Mouse (Mus musculus) liver, embryonic 14.5 days (tissue): ENCODE data around the gene Atxn1. TPM values are rescaled to one million over a fixed set of nuclear protein-coding genes. Genes with fewer than 3 reads are reported as not detected.

ENCODE experiments used
- ATAC-seq: fragments of 200-750 bp; cut with Nextera tagmentation; 2 replicates; pipeline ENCODE4 v1.8.0; 2017; ENCODE audit warnings: moderate number of reproducible peaks, mild to moderate bottlenecking, moderate library complexity; ENCODE audit not compliant: insufficient read depth
- DNase-seq, 3 experiments: peaks; one replicate each; pipeline ENCODE4 v3.0.0-alpha.2; 2012 to 2013; ENCODE audit warnings: low read depth in 3 of 3, low spot score in 3 of 3
- H3K27ac ChIP-seq: fragments of 300-500 bp; sonication (generic); 2 replicates; pipeline ENCODE4 v1.5.1; 2014; ENCODE audit warnings: moderate library complexity, mild to moderate bottlenecking, control low read depth, inconsistent platforms
- H3K27me3 ChIP-seq: fragments of 300-500 bp; sonication (generic); 2 replicates; pipeline ENCODE4 v1.6.1; 2014; ENCODE audit warnings: mild to moderate bottlenecking, low read length, moderate library complexity; ENCODE audit not compliant: control insufficient read depth, insufficient read depth
- H3K36me3 ChIP-seq: fragments of 300-500 bp; sonication (generic); replicated peaks from 2 replicates; pipeline ENCODE4 v1.6.1; 2014; ENCODE audit warnings: low read depth; ENCODE audit not compliant: control insufficient read depth, insufficient read depth
- H3K4me1 ChIP-seq, 2 experiments: fragments of 200-500 bp in 1 of 2; fragments of 300-500 bp in 1 of 2; sonication (generic) in 1 of 2; replicated peaks; 2 replicates each; pipeline ENCODE4 v1.6.1; 2012 to 2014; ENCODE audit warnings: antibody characterized with exemption in 1 of 2, inconsistent platforms in 1 of 2, low read length in 1 of 2; ENCODE audit not compliant: control insufficient read depth in 2 of 2, insufficient read depth in 2 of 2
- H3K4me2 ChIP-seq: fragments of 300-500 bp; sonication (generic); 2 replicates; pipeline ENCODE4 v1.6.1; 2014; ENCODE audit warnings: low read depth, mild to moderate bottlenecking, control low read depth, moderate library complexity
- H3K4me3 ChIP-seq, 2 experiments: fragments of 200-500 bp in 1 of 2; fragments of 300-500 bp in 1 of 2; sonication (generic) in 1 of 2; 2 replicates each; pipeline ENCODE4 v1.5.1; 2012 to 2014; ENCODE audit warnings: low read depth in 2 of 2, low read length in 2 of 2, mild to moderate bottlenecking in 2 of 2, control low read depth in 1 of 2, inconsistent platforms in 1 of 2, moderate library complexity in 1 of 2; ENCODE audit not compliant: insufficient read depth in 1 of 2
- H3K9ac ChIP-seq: fragments of 300-500 bp; sonication (generic); replicated peaks from 2 replicates; pipeline ENCODE4 v1.6.1; 2014; ENCODE audit warnings: mild to moderate bottlenecking, control low read depth, moderate library complexity
- H3K9me3 ChIP-seq: fragments of 300-500 bp; sonication (generic); 2 replicates; pipeline ENCODE4 v1.6.1; 2016; ENCODE audit warnings: low read length, mixed read lengths; ENCODE audit not compliant: control insufficient read depth
- CTCF ChIP-seq: IDR thresholded peaks from 2 replicates; pipeline ENCODE4 v1.5.1; 2016; ENCODE audit warnings: antibody characterized with exemption, low read depth, control low read depth
- EP300 ChIP-seq: IDR thresholded peaks from 2 replicates; pipeline ENCODE4 v1.6.1; 2016; ENCODE audit warnings: antibody characterized with exemption, low read depth
- WGBS: fragments of 180-500 bp; shearing (Covaris S2); extraction: QIAGEN DNeasy Blood & Tissue Kit; methylation state at CpG from one replicate; pipeline ENCODE4 v1.1.7; 2014; ENCODE audit not compliant: insufficient replicate concordance; 5-methylcytosine and 5-hydroxymethylcytosine counted together
- polyA plus RNA-seq, 2 experiments: library from polyadenylated mRNA; depleted of rRNA in 1 of 2; stranded (reverse) in 1 of 2; unstranded in 1 of 2; fragments of >200 nt; fragmentation: Nextera tagmentation in 1 of 2; extraction: Ambion mirVana in 1 of 2; gene quantifications; 2 replicates each; pipeline versions ENCODE4 v1.2.1 to v1.2.3; 2012 to 2014

Gene Atxn1
- polyA plus RNA-seq, 2 experiments: 1.0 to 1.2 TPM

DNA sequence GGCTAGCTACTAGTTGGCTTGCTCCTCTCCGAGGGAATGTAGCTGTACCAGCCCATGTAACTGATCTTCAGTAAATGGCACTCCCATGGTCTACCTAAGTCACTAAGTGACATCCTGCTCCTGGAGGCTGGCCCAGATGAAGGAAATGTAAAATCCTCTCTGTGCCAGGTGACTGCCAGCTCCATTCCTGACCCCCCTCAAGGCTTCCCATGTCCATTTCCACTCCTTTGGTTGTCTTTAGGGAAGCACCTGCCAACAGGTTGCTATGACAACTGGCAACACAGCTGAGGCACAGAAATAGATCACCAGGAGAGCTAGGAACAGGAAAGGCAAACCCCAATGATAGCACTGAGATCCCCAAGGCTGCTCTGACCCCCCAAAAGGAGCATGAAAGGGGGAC, 274.4 kb downstream of the Atxn1 start:
- WGBS: 42% methylated on average over 1 of the region's 1 CpGs
- ATAC-seq: no peak

DNA sequence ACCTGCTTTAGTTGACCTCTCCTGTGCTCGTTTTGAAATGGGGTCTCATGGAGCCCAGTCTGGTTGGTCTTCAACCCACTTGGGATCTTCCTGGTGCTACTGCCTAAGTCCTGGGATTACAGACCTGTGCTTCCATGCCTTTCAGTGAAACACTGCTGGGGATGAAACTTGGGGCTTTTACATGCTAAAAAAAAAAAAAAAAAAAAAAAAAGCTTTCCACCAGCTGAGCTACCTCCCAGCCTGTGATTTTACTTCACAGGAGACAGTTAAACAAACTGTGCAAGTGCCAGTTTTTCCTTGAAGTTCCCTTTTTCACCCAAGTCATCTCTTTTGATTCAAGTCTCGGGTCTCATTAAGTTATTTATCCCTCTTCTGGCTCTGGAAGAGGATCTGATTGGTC, 275.9 kb downstream of the Atxn1 start:
- Histone ChIP-seq H3K9ac (no peak overlapping the region), H3K36me3 (no peaks in the 10 kb centered on the region), H3K4me3 (no peak overlapping the region), H3K4me2 (no peak overlapping the region), H3K4me1 (peaks cover 2 to 12% of the 10 kb centered on the region in 2 experiments; a peak in 2 of 4 replicates), H3K27ac (no peak overlapping the region), H3K9me3 (no peaks in the 10 kb centered on the region), H3K27me3 (no peaks in the 10 kb centered on the region)
- DNase-seq (no peak), ATAC-seq (no peak)
- TF ChIP-seq EP300 (no peak), CTCF (no peak)
- 42% methylated on average over 2 of the region's 2 CpGs for WGBS

More for the DNA sequence above, 274.4 kb downstream of the Atxn1 start:
- peaks cover 2 to 12% of the 10 kb centered on the region in 2 experiments; a peak in 2 of 4 replicates for H3K4me1 ChIP-seq
- TF ChIP-seq CTCF (no peak), EP300 (no peak)
- H3K9me3 ChIP-seq: no peaks in the 10 kb centered on the region
- no peaks in the 10 kb centered on the region for H3K27me3 ChIP-seq
- no peak overlapping the region for H3K4me3 ChIP-seq
- no peak overlapping the region for H3K9ac ChIP-seq
- no peak overlapping the region for H3K4me2 ChIP-seq
- H3K27ac ChIP-seq: no peak overlapping the region
- DNase-seq: no peak
- H3K36me3 ChIP-seq: no peaks in the 10 kb centered on the region

DNA sequence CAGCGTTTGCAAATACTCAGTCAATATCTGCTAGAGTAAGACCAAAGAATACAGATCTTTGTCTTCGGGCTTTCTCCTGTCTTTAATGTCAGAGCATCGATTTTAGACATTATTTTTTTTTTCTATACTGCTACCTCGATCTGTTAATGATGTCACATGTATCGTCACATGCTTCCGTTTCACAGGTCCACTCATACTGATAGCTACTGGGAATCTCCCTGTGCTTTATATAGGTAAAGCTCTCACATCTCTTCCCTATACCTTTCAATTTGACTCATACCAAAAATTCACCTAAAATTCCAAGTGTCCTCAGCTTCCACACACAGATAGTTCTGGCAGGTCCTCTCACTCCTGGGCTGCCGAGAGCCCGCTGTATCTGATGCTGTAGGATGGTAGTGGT, 277.2 kb downstream of the Atxn1 start:
- Histone ChIP-seq H3K27ac (no peak overlapping the region), H3K36me3 (no peaks in the 10 kb centered on the region), H3K4me3 (no peak overlapping the region), H3K27me3 (no peaks in the 10 kb centered on the region), H3K9ac (no peak overlapping the region), H3K9me3 (no peaks in the 10 kb centered on the region), H3K4me2 (no peak overlapping the region), H3K4me1 (0 out of 4 replicates have a peak, but pooled peaks cover under 1 to 2% of the 10 kb centered on the region in 2 experiments)
- DNase-seq: no peak
- TF ChIP-seq EP300 (no peak), CTCF (no peak)
- ATAC-seq: no peak
- WGBS: 77% methylated on average over 8 of the region's 8 CpGs

DNA sequence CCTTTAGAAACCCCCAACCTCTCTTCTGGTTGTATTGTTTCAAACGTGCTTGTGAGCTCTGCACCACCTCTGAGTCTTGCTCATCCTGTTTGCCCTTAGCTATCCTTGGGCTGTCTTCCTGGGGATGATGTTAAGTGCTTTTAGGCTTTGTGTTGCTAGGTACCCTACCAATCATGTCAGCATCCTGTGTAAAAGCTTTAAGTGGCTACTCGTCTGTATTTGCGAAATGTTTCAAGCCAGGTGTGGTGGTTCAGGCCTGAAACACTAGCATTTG, 278.6 kb downstream of the Atxn1 start:
- no peak overlapping the region for H3K9ac ChIP-seq
- DNase-seq: no peak
- TF ChIP-seq EP300 (no peak), CTCF (no peak)
- ATAC-seq: no peak
- H3K27me3 ChIP-seq: no peaks in the 10 kb centered on the region
- H3K4me3 ChIP-seq: no peak overlapping the region
- no peaks in the 10 kb centered on the region for H3K36me3 ChIP-seq
- no peak overlapping the region for H3K4me2 ChIP-seq
- H3K27ac ChIP-seq: no peak overlapping the region
- H3K9me3 ChIP-seq: no peaks in the 10 kb centered on the region
- WGBS: 48% methylated on average over 3 of the region's 3 CpGs
- H3K4me1 ChIP-seq: no peaks in the 10 kb centered on the region

DNA sequence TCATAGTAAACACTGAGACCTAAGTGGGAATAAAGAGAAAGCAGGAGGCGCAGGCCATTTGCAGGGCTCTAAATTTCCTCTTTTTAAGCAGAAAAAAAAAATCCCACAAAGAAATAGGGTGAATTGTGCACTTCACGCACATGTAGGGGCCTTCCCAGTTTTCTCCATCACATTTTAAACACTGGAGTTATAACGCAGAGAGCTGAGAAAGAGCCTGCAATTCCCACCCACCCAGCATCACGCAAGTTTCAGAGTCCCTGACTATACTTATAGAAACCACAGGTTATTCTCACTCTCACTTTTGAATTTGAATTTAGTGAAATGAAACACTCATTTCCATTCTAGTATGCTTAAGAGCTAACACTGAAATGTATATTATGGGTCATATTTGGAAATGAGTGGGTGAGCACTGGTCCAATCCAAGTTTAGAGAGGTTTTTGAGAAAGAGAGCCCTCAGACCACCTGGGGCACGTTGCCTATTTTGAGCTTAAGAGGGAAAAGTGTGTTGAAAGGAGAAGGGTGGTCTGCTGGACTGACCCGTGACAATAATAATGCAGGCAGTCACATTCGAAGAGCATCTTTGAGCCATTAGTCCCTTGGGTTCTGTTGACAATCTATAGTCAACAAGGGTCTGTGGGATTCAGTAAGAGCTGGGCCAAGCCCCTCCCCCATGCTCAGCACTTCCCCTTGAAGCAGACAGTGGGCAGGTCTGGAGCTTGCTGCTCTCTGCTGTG, 279.1 kb downstream of the Atxn1 start:
- no peak for DNase-seq
- Histone ChIP-seq H3K4me1 (no peaks in the 10 kb centered on the region), H3K4me3 (no peak overlapping the region), H3K36me3 (no peaks in the 10 kb centered on the region), H3K9me3 (no peaks in the 10 kb centered on the region), H3K4me2 (no peak overlapping the region), H3K9ac (no peak overlapping the region), H3K27me3 (no peaks in the 10 kb centered on the region), H3K27ac (no peak overlapping the region)
- TF ChIP-seq CTCF (no peak), EP300 (no peak)
- 52% methylated on average over 7 of the region's 7 CpGs for WGBS
- no peak for ATAC-seq
